Mouse (Mus musculus): ENCODE results near the gene Ctps2.

Ctps2 gene

GRCm38 (mm10) chrX:162986876-162987495 lies 85.9 kb downstream of the Ctps2 start:
- no peak for DNase-seq

- DNase-seq = no peak
These were observed 90.4 kb downstream of the Ctps2 start for GRCm38 (mm10) chrX:162991396-162991795.

GRCm38 (mm10) chrX:162992121-162992520 lies 91.1 kb downstream of the Ctps2 start:
- DNase-seq = no peak

- DNase-seq = no peak
These were observed 126.8 kb downstream of the Ctps2 start for GRCm38 (mm10) chrX:163027864-163028263.

GRCm38 (mm10) chrX:163038767-163039166 lies 137.7 kb downstream of the Ctps2 start:
- DNase-seq = no peak

- no peak for DNase-seq
These were observed 141.7 kb downstream of the Ctps2 start for GRCm38 (mm10) chrX:163042771-163043170.

GRCm38 (mm10) chrX:163063936-163064335 lies 162.9 kb downstream of the Ctps2 start:
- DNase-seq = no peak
